Mouse (Mus musculus): ENCODE measurements around the gene Tfap4. TPM values are rescaled to one million over a fixed set of nuclear protein-coding genes. Genes with fewer than 3 reads are reported as not detected.
A peak's percentile ranks its signal among the peaks of the same experiment; 100 is the strongest.

Tfap4 gene
- polyA plus RNA-seq, 1 experiment from 2014 or later = 8.1 TPM

DNA sequence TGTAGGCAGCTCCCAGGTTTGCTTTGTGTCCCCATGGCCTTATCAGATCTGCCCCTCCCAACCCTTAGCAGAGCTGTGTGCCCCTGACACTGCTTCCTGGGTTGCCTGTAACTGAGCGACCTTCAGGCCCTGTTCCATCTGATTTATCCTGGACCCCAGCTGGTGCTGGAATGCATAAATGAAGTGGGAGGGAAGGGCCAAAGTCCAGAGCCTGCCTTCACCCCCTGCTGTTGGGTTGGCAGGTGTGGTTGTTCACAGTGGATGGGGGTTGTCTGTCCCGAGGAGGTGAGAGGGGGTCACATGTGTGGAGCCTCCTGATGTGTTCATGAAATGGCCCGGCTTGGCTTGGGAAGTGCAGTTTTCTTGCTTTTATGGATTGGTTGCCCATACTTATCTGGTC lies 42.5 kb upstream of the Tfap4 start:
- H3K4me3 ChIP-seq (ENCODE audit: low read length) = no peak overlapping the region
- H3K9me3 ChIP-seq (replicated peaks; ENCODE audit: control insufficient read depth, low read length) = no peaks in the 10 kb centered on the region
- peak overlapping the region; percentile 37 for H3K9ac ChIP-seq (ENCODE audit: low read length)
- 15% methylated on average over 3 of the region's 3 CpGs for WGBS
- H3K27ac ChIP-seq (ENCODE audit: low read length) = peak overlapping the region; percentile 85
- H3K27me3 ChIP-seq (ENCODE audit: control insufficient read depth, insufficient read depth, low read length) = no peaks in the 10 kb centered on the region
- peaks cover 93% of the 10 kb centered on the region for H3K4me1 ChIP-seq (ENCODE audit: control insufficient read depth, insufficient read depth, low read length)
- no peak for ATAC-seq (replicated peaks; ENCODE audit: extremely low read depth, insufficient read depth, low FRiP score)
- no peak overlapping the region for H3K4me2 ChIP-seq (ENCODE audit: low read depth, low read length)
- H3K36me3 ChIP-seq (ENCODE audit: control insufficient read depth, insufficient read depth) = no peaks in the 10 kb centered on the region

DNA sequence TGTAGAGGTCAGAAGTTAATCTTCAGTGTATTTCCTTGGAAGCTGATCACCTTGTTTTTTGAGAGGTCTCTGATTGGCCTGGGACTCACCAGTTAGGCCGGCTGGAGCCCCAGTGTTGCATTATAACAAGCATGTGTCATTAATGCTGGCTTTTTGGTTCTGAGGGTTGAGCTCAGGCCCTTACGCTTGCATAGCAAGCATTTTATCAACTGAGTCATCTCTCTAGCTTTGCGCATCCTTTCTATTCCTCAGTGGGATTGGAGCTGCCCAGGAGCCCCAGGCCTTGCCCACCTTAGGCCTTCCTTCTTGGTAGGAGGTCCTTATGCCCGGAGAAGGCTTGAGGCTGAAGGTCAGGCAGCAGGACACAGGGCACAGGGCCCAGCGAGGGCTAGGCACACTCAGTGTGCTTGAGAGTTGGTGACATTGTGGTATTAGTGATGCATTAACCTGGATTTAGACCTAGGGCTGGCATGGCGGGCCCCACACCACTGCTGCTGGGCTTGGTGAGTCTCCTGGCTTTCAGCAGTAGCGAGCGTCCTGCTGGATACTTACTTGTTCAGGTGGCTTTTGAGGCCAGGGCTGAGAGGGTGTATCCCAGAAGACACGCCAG lies 41.2 kb upstream of the Tfap4 start:
- Histone ChIP-seq H3K9ac (ENCODE audit: low read length) (peak overlapping the region; percentile 38), H3K27ac (ENCODE audit: low read length) (peak overlapping the region; percentile 61), H3K4me3 (ENCODE audit: low read length) (no peak overlapping the region), H3K36me3 (ENCODE audit: control insufficient read depth, insufficient read depth) (no peaks in the 10 kb centered on the region), H3K4me2 (ENCODE audit: low read depth, low read length) (no peak overlapping the region), H3K4me1 (ENCODE audit: control insufficient read depth, insufficient read depth, low read length) (peaks cover 93% of the 10 kb centered on the region), H3K9me3 (replicated peaks; ENCODE audit: control insufficient read depth, low read length) (no peaks in the 10 kb centered on the region), H3K27me3 (ENCODE audit: control insufficient read depth, insufficient read depth, low read length) (no peaks in the 10 kb centered on the region)
- WGBS = 63% methylated on average over 9 of the region's 9 CpGs
- ATAC-seq (replicated peaks; ENCODE audit: extremely low read depth, insufficient read depth, low FRiP score) = no peak

DNA sequence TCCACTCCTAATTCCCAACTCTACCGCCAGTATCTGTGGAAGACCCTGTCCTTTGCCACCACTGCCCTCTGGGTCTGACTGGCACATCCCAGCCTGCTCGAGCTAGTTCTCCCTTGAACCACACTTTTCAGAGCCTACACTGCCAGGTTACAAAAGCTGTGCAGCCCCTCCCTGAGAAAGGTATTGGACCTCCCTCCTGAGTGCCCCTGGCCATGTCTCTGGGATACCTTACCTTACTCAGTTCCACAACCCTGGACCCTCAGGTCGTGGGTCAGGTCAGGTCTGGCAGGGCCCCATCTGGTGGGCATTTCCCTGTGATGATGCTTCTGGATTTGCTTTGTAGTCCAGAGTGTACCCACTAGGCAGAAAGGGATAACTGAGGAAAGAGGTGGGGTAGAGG lies 40.0 kb upstream of the Tfap4 start:
- Histone ChIP-seq H3K4me2 (ENCODE audit: low read depth, low read length) (no peak overlapping the region), H3K36me3 (ENCODE audit: control insufficient read depth, insufficient read depth) (no peaks in the 10 kb centered on the region), H3K9ac (ENCODE audit: low read length) (no peak overlapping the region), H3K4me1 (ENCODE audit: control insufficient read depth, insufficient read depth, low read length) (peaks cover 90% of the 10 kb centered on the region), H3K27ac (ENCODE audit: low read length) (no peak overlapping the region), H3K4me3 (ENCODE audit: low read length) (no peak overlapping the region), H3K27me3 (ENCODE audit: control insufficient read depth, insufficient read depth, low read length) (no peaks in the 10 kb centered on the region), H3K9me3 (replicated peaks; ENCODE audit: control insufficient read depth, low read length) (no peaks in the 10 kb centered on the region)
- WGBS = 85% methylated on average over 3 of the region's 3 CpGs
- no peak for ATAC-seq (replicated peaks; ENCODE audit: extremely low read depth, insufficient read depth, low FRiP score)

DNA sequence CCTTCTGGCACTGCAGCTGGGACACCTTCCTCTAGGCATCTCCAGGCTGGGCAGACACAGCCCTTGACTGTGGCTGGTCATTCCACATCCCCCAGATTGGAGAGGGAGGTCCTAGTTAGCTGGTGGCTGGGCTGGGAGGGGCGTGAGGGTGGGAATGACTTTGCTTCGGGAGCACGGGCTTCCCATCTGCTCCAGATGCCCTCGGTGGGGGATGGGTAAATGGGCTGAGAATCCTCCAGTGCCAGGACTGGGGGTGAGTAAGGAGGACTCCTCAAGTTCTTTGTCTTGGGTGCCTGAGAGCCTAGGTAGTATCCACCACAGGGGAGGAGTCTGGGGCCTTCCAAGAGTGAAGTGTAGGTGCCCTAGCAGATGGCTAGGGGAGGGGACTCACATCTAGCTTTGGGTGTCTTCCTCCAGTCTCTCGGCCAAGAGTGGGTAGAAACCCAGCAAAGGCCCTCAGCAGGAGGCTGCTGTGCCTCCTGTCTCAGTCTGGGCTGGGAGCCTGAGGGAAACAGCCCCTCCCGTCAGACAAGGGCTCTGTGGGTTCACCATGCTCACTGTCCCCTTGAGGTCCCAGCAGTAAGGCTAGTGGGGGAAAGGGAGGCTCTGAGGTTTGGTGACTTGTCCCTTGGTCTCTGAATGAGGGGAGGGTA lies 39.4 kb upstream of the Tfap4 start:
- Histone ChIP-seq H3K4me3 (ENCODE audit: low read length) (no peak overlapping the region), H3K27ac (ENCODE audit: low read length) (peak overlapping the region; percentile 34), H3K4me2 (ENCODE audit: low read depth, low read length) (no peak overlapping the region)

DNA sequence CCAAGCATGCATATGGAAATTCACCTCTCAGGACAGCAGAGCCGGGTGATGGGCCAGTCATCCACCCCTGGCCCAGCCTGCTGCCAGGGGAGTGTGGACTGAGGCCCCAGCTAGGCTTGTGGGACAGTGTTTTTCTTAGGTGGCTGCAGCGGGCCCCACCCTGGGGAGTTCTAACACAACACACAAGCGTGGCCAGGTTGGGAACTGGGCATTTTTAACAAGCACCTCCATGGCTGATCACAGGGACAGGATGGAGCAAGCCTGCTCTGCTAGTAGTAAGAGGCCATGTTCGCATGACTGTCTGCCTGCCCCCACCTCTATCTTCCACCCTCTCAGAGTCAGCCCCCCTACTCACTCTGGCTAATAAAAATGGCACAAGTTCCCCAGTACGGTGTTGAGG lies 38.4 kb upstream of the Tfap4 start:
- WGBS = 76% methylated on average over 5 of the region's 5 CpGs
- Histone ChIP-seq H3K9me3 (replicated peaks; ENCODE audit: control insufficient read depth, low read length) (no peaks in the 10 kb centered on the region), H3K4me2 (ENCODE audit: low read depth, low read length) (no peak overlapping the region), H3K36me3 (ENCODE audit: control insufficient read depth, insufficient read depth) (no peaks in the 10 kb centered on the region), H3K9ac (ENCODE audit: low read length) (no peak overlapping the region; the same call in 1 of the 2 replicates), H3K4me1 (ENCODE audit: control insufficient read depth, insufficient read depth, low read length) (peaks cover 78% of the 10 kb centered on the region), H3K4me3 (ENCODE audit: low read length) (no peak overlapping the region), H3K27me3 (ENCODE audit: control insufficient read depth, insufficient read depth, low read length) (no peaks in the 10 kb centered on the region), H3K27ac (ENCODE audit: low read length) (no peak overlapping the region)
- no peak for ATAC-seq (replicated peaks; ENCODE audit: extremely low read depth, insufficient read depth, low FRiP score)

More for the DNA sequence above, 39.4 kb upstream of the Tfap4 start:
- WGBS = 31% methylated on average over 6 of the region's 6 CpGs
- no peak for ATAC-seq (replicated peaks; ENCODE audit: extremely low read depth, insufficient read depth, low FRiP score)
- no peaks in the 10 kb centered on the region for H3K36me3 ChIP-seq (ENCODE audit: control insufficient read depth, insufficient read depth)
- H3K9me3 ChIP-seq (replicated peaks; ENCODE audit: control insufficient read depth, low read length) = no peaks in the 10 kb centered on the region
- peak overlapping the region; percentile 38; the same call in 1 of the 2 replicates for H3K9ac ChIP-seq (ENCODE audit: low read length)
- H3K4me1 ChIP-seq (ENCODE audit: control insufficient read depth, insufficient read depth, low read length) = peaks cover 84% of the 10 kb centered on the region
- H3K27me3 ChIP-seq (ENCODE audit: control insufficient read depth, insufficient read depth, low read length) = no peaks in the 10 kb centered on the region

DNA sequence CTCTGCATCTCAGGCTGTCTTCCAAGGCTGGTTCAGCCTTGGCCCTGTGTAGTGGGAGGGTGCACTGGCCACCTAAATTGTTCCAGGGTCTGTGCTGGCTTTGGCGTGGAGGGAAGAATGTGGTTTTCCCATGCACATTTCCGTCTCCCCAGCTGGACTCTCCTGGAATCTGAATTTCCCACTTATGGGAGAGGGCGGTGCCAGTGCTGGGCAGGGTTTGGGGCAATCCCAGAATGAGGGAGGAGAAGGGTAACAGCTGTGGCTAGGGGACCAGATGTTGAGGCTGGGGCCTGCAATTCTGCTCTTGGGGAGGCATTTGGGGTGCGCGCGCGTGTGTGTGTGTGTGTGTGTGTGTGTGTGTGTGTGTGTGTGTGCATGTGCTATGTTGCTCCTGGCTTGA lies 37.6 kb upstream of the Tfap4 start:
- Histone ChIP-seq H3K36me3 (ENCODE audit: control insufficient read depth, insufficient read depth) (no peaks in the 10 kb centered on the region), H3K27ac (ENCODE audit: low read length) (peak overlapping the region; percentile 6), H3K27me3 (ENCODE audit: control insufficient read depth, insufficient read depth, low read length) (no peaks in the 10 kb centered on the region), H3K4me3 (ENCODE audit: low read length) (no peak overlapping the region), H3K9ac (ENCODE audit: low read length) (no peak overlapping the region), H3K4me2 (ENCODE audit: low read depth, low read length) (0 out of 2 replicates have a peak overlapping the region, but pooled peaks have one; percentile 8), H3K4me1 (ENCODE audit: control insufficient read depth, insufficient read depth, low read length) (peaks cover 77% of the 10 kb centered on the region), H3K9me3 (replicated peaks; ENCODE audit: control insufficient read depth, low read length) (no peaks in the 10 kb centered on the region)
- no peak for ATAC-seq (replicated peaks; ENCODE audit: extremely low read depth, insufficient read depth, low FRiP score)
- 54% methylated on average over 7 of the region's 7 CpGs for WGBS

DNA sequence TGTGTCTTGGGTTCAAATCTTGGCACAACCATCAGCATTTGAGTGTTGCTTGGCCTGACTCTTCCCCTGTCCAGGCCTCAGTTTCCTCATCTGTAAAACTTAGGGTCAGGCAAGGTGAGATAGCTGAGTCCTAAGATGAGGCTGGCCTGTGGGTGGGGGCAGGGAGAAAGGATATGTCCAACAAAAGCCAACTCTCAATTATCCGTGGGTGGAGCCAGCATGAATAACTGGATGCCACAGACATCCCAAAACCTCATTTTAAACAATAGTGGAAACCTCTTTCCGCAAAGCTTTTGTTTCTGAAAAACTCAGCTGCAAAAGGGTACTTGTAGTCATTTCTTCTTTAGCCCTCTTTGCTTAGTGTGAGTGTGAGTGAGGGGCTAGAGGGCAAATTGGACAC lies 37.2 kb upstream of the Tfap4 start:
- Histone ChIP-seq H3K27ac (ENCODE audit: low read length) (peak overlapping the region; percentile 6), H3K9ac (ENCODE audit: low read length) (no peak overlapping the region; the same call in 1 of the 2 replicates)

DNA sequence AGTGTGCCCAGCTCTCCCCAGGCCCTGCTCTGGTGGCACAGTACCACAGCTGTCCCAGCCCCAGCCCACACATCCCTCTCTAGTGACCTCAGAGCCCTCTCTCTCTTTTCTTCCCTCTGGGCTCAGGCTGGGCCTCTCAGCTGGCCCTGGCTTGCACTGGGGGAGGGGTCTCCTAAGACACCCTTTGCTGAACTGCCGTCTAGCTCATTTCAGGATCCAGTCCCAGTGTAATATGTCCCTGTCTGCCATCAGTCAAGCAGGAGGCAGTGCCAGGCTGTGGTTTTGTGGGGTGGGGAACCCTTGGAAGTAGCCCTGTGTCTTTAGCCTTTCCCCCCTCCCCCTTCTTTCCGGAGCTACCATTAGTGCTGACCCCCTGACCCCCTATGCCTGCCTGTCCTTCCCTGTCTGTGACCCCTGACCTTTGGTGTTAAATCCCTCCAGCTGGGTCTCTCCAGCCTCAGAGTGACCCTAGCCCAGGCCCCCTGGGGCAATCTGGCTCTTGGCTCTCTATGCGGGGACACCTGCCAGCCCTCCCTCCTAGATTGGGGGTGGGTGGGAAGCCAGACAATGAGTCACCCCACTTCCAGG lies 36.6 kb upstream of the Tfap4 start:
- H3K27ac ChIP-seq (ENCODE audit: low read length) = peak overlapping the region; percentile 93
- peak overlapping the region; percentile 83 for H3K4me3 ChIP-seq (ENCODE audit: low read length)
- no peak for ATAC-seq (replicated peaks; ENCODE audit: extremely low read depth, insufficient read depth, low FRiP score)
- H3K9ac ChIP-seq (ENCODE audit: low read length) = peak overlapping the region; percentile 89
- H3K9me3 ChIP-seq (replicated peaks; ENCODE audit: control insufficient read depth, low read length) = no peaks in the 10 kb centered on the region
- WGBS = 26% methylated on average over 3 of the region's 3 CpGs
- H3K27me3 ChIP-seq (ENCODE audit: control insufficient read depth, insufficient read depth, low read length) = no peaks in the 10 kb centered on the region
- no peaks in the 10 kb centered on the region for H3K36me3 ChIP-seq (ENCODE audit: control insufficient read depth, insufficient read depth)
- H3K4me1 ChIP-seq (ENCODE audit: control insufficient read depth, insufficient read depth, low read length) = peaks cover 68% of the 10 kb centered on the region
- peak overlapping the region; percentile 67 for H3K4me2 ChIP-seq (ENCODE audit: low read depth, low read length)

More for the DNA sequence above, 37.2 kb upstream of the Tfap4 start:
- 64% methylated on average over 2 of the region's 2 CpGs for WGBS
- Histone ChIP-seq H3K4me3 (ENCODE audit: low read length) (no peak overlapping the region), H3K27me3 (ENCODE audit: control insufficient read depth, insufficient read depth, low read length) (no peaks in the 10 kb centered on the region), H3K36me3 (ENCODE audit: control insufficient read depth, insufficient read depth) (no peaks in the 10 kb centered on the region), H3K9me3 (replicated peaks; ENCODE audit: control insufficient read depth, low read length) (no peaks in the 10 kb centered on the region), H3K4me2 (ENCODE audit: low read depth, low read length) (peak overlapping the region; percentile 67), H3K4me1 (ENCODE audit: control insufficient read depth, insufficient read depth, low read length) (peaks cover 72% of the 10 kb centered on the region)
- no peak for ATAC-seq (replicated peaks; ENCODE audit: extremely low read depth, insufficient read depth, low FRiP score)

DNA sequence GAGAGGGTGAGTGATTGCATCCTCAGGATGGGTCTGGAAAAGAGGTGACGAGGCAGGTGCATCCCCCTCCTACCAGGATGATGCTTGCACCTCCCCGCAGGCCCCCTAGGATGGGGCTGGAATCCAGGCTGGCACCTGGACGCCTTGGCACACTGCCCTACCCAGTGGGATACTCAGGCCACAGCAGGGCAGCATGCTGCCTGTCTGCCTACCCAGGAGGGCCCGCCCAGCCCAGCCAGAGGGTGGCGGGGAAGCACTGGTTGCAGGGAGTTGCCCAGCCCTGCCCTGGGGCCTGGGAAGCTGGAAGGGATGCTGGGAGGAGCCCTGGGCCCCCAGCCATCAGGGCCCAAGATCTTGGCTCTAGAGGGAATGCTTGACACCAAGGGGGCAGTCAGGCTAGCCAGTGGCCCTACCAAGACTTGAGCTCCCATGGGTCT lies 35.9 kb upstream of the Tfap4 start:
- 5% methylated on average over 5 of the region's 5 CpGs for WGBS
- 0 out of 2 replicates have a peak, but pooled peaks have one; percentile 11 for ATAC-seq (replicated peaks; ENCODE audit: extremely low read depth, insufficient read depth, low FRiP score)
- Histone ChIP-seq H3K4me1 (ENCODE audit: control insufficient read depth, insufficient read depth, low read length) (peaks cover 61% of the 10 kb centered on the region), H3K4me3 (ENCODE audit: low read length) (peak overlapping the region; percentile 83), H3K27ac (ENCODE audit: low read length) (peak overlapping the region; percentile 93), H3K36me3 (ENCODE audit: control insufficient read depth, insufficient read depth) (peaks cover 5% of the 10 kb centered on the region), H3K9ac (ENCODE audit: low read length) (peak overlapping the region; percentile 89), H3K27me3 (ENCODE audit: control insufficient read depth, insufficient read depth, low read length) (no peaks in the 10 kb centered on the region), H3K9me3 (replicated peaks; ENCODE audit: control insufficient read depth, low read length) (no peaks in the 10 kb centered on the region), H3K4me2 (ENCODE audit: low read depth, low read length) (peak overlapping the region; percentile 67)
